Mouse (Mus musculus) lung, postnatal 36 days (tissue): Measurements from ENCODE around the gene Ddi2.

Experiments
- DNase-seq: peaks from one replicate; pipeline ENCODE4 v3.0.0; 2022; ENCODE audit warnings: mixed read lengths

Ddi2 gene

GRCm38 (mm10) chr4:141738015-141738414 is 14.8 kb upstream of the Ddi2 start:
- DNase-seq = no peak

- DNase-seq = peak; percentile 26
These were observed 13.6 kb upstream of the Ddi2 start for GRCm38 (mm10) chr4:141736856-141737255.

GRCm38 (mm10) chr4:141735206-141735560 is 12.0 kb upstream of the Ddi2 start:
- DNase-seq = no peak

GRCm38 (mm10) chr4:141734446-141735205 is 11.4 kb upstream of the Ddi2 start:
- DNase-seq = peak; percentile 96

GRCm38 (mm10) chr4:141731766-141732165 is 8.5 kb upstream of the Ddi2 start:
- DNase-seq = no peak

GRCm38 (mm10) chr4:141730401-141730800 is 7.2 kb upstream of the Ddi2 start:
- DNase-seq = no peak

GRCm38 (mm10) chr4:141729266-141729665 is 6.0 kb upstream of the Ddi2 start:
- DNase-seq = no peak

GRCm38 (mm10) chr4:141725738-141726137 is 2.5 kb upstream of the Ddi2 start:
- DNase-seq = peak; percentile 58

GRCm38 (mm10) chr4:141725277-141725676 is 2.1 kb upstream of the Ddi2 start:
- no peak for DNase-seq

GRCm38 (mm10) chr4:141724594-141724993 is 1.4 kb upstream of the Ddi2 start:
- DNase-seq = peak; percentile 19

- DNase-seq = no peak
These were observed 452 bp upstream of the Ddi2 start for GRCm38 (mm10) chr4:141723673-141724068.

- DNase-seq = peak; percentile 69
These were observed 1.3 kb downstream of the Ddi2 start for GRCm38 (mm10) chr4:141721961-141722360.

GRCm38 (mm10) chr4:141720761-141721523 is 2.3 kb downstream of the Ddi2 start:
- peak; percentile 52 for DNase-seq

GRCm38 (mm10) chr4:141719304-141719703 is 3.9 kb downstream of the Ddi2 start:
- no peak for DNase-seq

GRCm38 (mm10) chr4:141717633-141718032 is 5.6 kb downstream of the Ddi2 start:
- DNase-seq = peak; percentile 24

GRCm38 (mm10) chr4:141715027-141715426 is 8.2 kb downstream of the Ddi2 start:
- DNase-seq = no peak

GRCm38 (mm10) chr4:141713598-141714142 is 9.5 kb downstream of the Ddi2 start:
- DNase-seq = peak; percentile 33

- DNase-seq = no peak
These were observed 12.0 kb downstream of the Ddi2 start for GRCm38 (mm10) chr4:141711250-141711649.

GRCm38 (mm10) chr4:141708971-141709370 is 14.2 kb downstream of the Ddi2 start:
- peak; percentile 34 for DNase-seq

- peak; percentile 36 for DNase-seq
These were observed 15.2 kb downstream of the Ddi2 start for GRCm38 (mm10) chr4:141708005-141708404.

GRCm38 (mm10) chr4:141705331-141705730 is 17.9 kb downstream of the Ddi2 start:
- DNase-seq = peak; percentile 35

- peak; percentile 22 for DNase-seq
These were observed 18.6 kb downstream of the Ddi2 start for GRCm38 (mm10) chr4:141704625-141705024.

GRCm38 (mm10) chr4:141694719-141695118 is 28.5 kb downstream of the Ddi2 start:
- DNase-seq = no peak

- no peak for DNase-seq
These were observed 34.7 kb downstream of the Ddi2 start for GRCm38 (mm10) chr4:141688505-141688904.
